Mouse (Mus musculus): ENCODE data around the gene Olfr341. TPM values are rescaled to one million over a fixed set of nuclear protein-coding genes. Genes with fewer than 3 reads are reported as not detected.

Gene Olfr341
- polyA plus RNA-seq (2015; fragmentation: Nextera tagmentation; extraction: Ambion mirVana): not detected in 2 replicates

DNA sequence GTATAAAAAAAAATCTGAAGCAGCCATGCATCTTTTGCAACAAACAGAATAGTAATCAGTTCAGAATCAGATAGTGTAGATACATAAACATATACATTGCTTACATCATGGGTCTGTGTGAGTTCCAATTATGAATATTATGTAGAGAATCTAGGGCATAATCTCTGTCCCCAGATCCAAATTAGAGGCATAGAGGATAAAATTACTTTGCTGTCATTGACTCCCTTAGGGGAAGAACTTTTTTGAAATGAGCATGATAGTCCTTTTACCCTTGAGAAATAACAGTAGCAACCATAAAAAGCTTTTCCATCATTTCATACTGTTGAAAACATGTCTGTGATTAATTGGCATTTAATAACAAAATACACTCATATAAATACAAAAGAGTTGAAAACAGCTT lies at the start of gene Olfr341:
Gene Olfr341, minus strand, starts transcription at position 101 of the 400 bp plus-strand sequence.
- Histone ChIP-seq H3K36me3 (replicated peaks) (no peaks in the 10 kb centered on the region), H3K9ac (no peak within 1 kb of the TSS), H3K9me3 (no peaks in the 10 kb centered on the region), H3K4me3 (no peak within 1 kb of the TSS), H3K27me3 (replicated peaks) (no peaks in the 10 kb centered on the region), H3K27ac (no peak within 1 kb of the TSS), H3K4me2 (no peak within 1 kb of the TSS), H3K4me1 (no peaks in the 10 kb centered on the region)
- no peak for ATAC-seq (replicated peaks)

DNA sequence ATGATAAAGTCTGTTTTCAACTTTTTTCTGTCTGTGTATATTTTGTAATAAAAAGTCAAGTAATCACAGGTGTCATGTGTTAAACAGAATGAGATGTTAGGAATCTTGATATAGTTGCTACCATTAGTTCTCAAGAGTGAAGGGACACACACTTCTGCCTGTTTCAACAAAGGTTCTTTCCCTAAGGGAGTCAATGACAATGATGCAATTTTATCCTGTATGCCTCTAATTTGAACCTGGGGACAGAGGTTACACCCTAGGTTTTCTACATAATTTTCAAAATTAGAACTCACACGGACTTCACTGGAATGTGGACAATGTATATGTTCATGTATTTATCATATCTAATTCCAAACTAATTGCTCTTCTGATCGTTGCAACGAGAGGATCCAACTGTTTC lies 42.4 kb upstream of the Olfr341 start, which contains the start of gene Olfr342:
Gene Olfr342, plus strand, starts transcription at position 301 of the 400 bp plus-strand sequence.
- 68% methylated on average over 3 of the region's 3 CpGs for WGBS
- Histone ChIP-seq H3K27me3 (replicated peaks) (no peaks in the 10 kb centered on the region), H3K4me1 (no peaks in the 10 kb centered on the region), H3K4me3 (no peak within 1 kb of the TSS), H3K9me3 (peaks cover 9% of the 10 kb centered on the region; the same call in 1 of the 2 replicates), H3K9ac (no peak within 1 kb of the TSS), H3K36me3 (replicated peaks) (no peaks in the 10 kb centered on the region), H3K4me2 (no peak within 1 kb of the TSS), H3K27ac (no peak within 1 kb of the TSS)
- no peak for ATAC-seq (replicated peaks)

DNA sequence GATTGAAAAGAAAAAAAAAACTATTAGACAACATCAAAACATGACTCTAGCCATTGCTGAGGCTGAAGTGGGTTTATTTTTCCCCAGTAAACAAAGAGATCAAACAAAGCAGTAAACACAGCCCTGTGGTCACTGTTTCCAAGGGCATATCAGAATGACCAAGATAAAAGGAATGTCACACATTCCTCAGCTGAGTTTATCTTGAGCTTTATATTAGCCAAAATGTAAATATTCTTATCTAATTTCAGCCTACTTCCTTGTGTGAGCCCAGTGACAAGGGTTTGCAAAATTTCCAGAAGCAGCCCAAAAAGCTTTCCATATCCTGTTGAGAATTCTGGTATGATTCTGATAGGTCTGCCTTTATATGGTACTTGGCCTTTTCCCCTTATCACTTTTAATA lies 8.6 kb downstream of the Olfr341 start:
- no peak overlapping the region for H3K4me3 ChIP-seq
- H3K27ac ChIP-seq: no peak overlapping the region
- no peak overlapping the region for H3K9ac ChIP-seq
- H3K4me1 ChIP-seq: no peaks in the 10 kb centered on the region
- 0 out of 2 replicates have a peak, but pooled peaks cover 4% of the 10 kb centered on the region for H3K9me3 ChIP-seq
- H3K4me2 ChIP-seq: no peak overlapping the region
- no peaks in the 10 kb centered on the region for H3K27me3 ChIP-seq (replicated peaks)
- ATAC-seq (replicated peaks): no peak
- no peaks in the 10 kb centered on the region for H3K36me3 ChIP-seq (replicated peaks)

DNA sequence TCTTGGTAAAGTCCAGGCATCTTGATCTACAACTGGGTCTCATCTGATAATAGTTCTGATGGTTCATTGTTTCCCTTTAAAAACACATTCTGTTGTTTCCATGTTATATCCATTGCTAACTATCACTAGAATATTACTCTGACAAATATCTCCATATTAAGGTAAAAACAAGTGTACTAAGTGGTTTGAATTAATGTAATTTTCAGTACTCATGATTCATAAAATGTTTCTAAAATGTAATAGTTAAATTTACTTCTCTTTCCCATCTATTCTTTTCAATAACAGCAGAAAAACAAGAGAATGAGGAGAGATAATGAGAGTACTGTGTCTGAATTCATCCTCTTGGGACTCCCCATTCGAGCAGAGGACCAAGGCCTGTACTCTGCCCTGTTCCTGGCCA lies 30.0 kb downstream of the Olfr341 start, which contains the start of gene Olfr340:
Gene Olfr340, plus strand, starts transcription at position 301 of the 400 bp plus-strand sequence.
- Histone ChIP-seq H3K27me3 (replicated peaks) (no peaks in the 10 kb centered on the region), H3K36me3 (replicated peaks) (no peaks in the 10 kb centered on the region), H3K4me3 (no peak within 1 kb of the TSS), H3K9ac (no peak within 1 kb of the TSS), H3K4me2 (no peak within 1 kb of the TSS), H3K4me1 (no peaks in the 10 kb centered on the region), H3K9me3 (peaks cover 3% of the 10 kb centered on the region), H3K27ac (no peak within 1 kb of the TSS)
- 79% methylated on average over 1 of the region's 1 CpGs for WGBS
- ATAC-seq (replicated peaks): no peak

Other genes starting within 250 kb of the Olfr341 start
- not detected in 2 replicates for gene Olfr338, start 108.9 kb downstream of the Olfr341 start, polyA plus RNA-seq (2015; fragmentation: Nextera tagmentation; extraction: Ambion mirVana)
- not detected in 2 replicates for gene Olfr339, start 63.5 kb downstream of the Olfr341 start, polyA plus RNA-seq (2015; fragmentation: Nextera tagmentation; extraction: Ambion mirVana)
- not detected in 2 replicates for gene Olfr340, start 29.9 kb downstream of the Olfr341 start, polyA plus RNA-seq (2015; fragmentation: Nextera tagmentation; extraction: Ambion mirVana)
- not detected in 2 replicates for gene Olfr342, start 42.5 kb upstream of the Olfr341 start, polyA plus RNA-seq (2015; fragmentation: Nextera tagmentation; extraction: Ambion mirVana)
- not detected in 2 replicates for gene Olfr344, start 84.2 kb upstream of the Olfr341 start, polyA plus RNA-seq (2015; fragmentation: Nextera tagmentation; extraction: Ambion mirVana)
- not detected in 2 replicates for gene Olfr345, start 157.6 kb upstream of the Olfr341 start, polyA plus RNA-seq (2015; fragmentation: Nextera tagmentation; extraction: Ambion mirVana)
- not detected in 2 replicates for gene Olfr346, start 203.3 kb upstream of the Olfr341 start, polyA plus RNA-seq (2015; fragmentation: Nextera tagmentation; extraction: Ambion mirVana)
- gene Olfr347, start 249.4 kb upstream of the Olfr341 start, polyA plus RNA-seq (2015; fragmentation: Nextera tagmentation; extraction: Ambion mirVana): not detected in 2 replicates

Measured in midbrain, embryonic 15.5 days (tissue).